Mouse (Mus musculus) CH12.LX (cell line): ENCODE measurements around the gene Frmd8. TPM values are rescaled to one million over a fixed set of nuclear protein-coding genes. Genes with fewer than 3 reads are reported as not detected.

Experiments
- DNase-seq: peaks from one replicate; pipeline ENCODE4 v3.0.0-alpha.2; 2013; ENCODE audit errors: extremely low read depth
- H3K27ac ChIP-seq: 2 replicates; pipeline ENCODE4 v1.5.1; 2012; ENCODE audit warnings: low read depth, mild to moderate bottlenecking, control low read depth, moderate library complexity; ENCODE audit not compliant: insufficient read depth
- H3K27me3 ChIP-seq: replicated peaks from 2 replicates; pipeline ENCODE3; 2012; ENCODE audit warnings: inconsistent platforms
- H3K36me3 ChIP-seq, 2 experiments: replicated peaks in 1 of 2; 2 replicates each; pipeline versions ENCODE3 to v1.6.1; 2012; ENCODE audit warnings: inconsistent platforms in 1 of 2, low read length in 1 of 2, mild to moderate bottlenecking in 1 of 2, mixed read lengths in 1 of 2, moderate library complexity in 1 of 2; ENCODE audit not compliant: control insufficient read depth in 1 of 2, insufficient read depth in 1 of 2
- H3K4me1 ChIP-seq, 2 experiments: 2 replicates each; pipeline ENCODE4 v1.6.1; 2012; ENCODE audit warnings: inconsistent platforms in 1 of 2, moderate library complexity in 1 of 2; ENCODE audit not compliant: insufficient read depth in 2 of 2, control insufficient read depth in 1 of 2
- H3K4me2 ChIP-seq: 2 replicates; pipeline ENCODE4 v1.6.1; 2012; ENCODE audit warnings: low read depth, mild to moderate bottlenecking, control low read depth; ENCODE audit not compliant: poor library complexity, insufficient read depth, severe bottlenecking
- H3K4me3 ChIP-seq, 3 experiments: fragments of 150-350 bp in 1 of 3; sonication (generic) in 1 of 3; replicated peaks in 1 of 3; 2 replicates each; pipeline versions ENCODE3 to v1.5.1; 2011 to 2012; ENCODE audit warnings: low read depth in 2 of 3, low read length in 2 of 3, mild to moderate bottlenecking in 2 of 3, moderate library complexity in 2 of 3, control low read depth in 1 of 3, improper control_type of control experiment in 1 of 3, inconsistent platforms in 1 of 3, mixed read lengths in 1 of 3; ENCODE audit not compliant: poor library complexity in 1 of 3
- H3K79me2 ChIP-seq: replicated peaks from 2 replicates; pipeline ENCODE4 v1.6.1; 2012; ENCODE audit warnings: mild to moderate bottlenecking, moderate library complexity; ENCODE audit not compliant: control insufficient read depth, poor library complexity, insufficient read depth, severe bottlenecking; ENCODE audit errors: extremely low read depth
- H3K9ac ChIP-seq: 2 replicates; pipeline ENCODE4 v1.6.1; 2012; ENCODE audit warnings: low read depth, mild to moderate bottlenecking, control low read depth, moderate library complexity; ENCODE audit not compliant: insufficient read depth
- H3K9me3 ChIP-seq: replicated peaks from 2 replicates; pipeline ENCODE3; 2012; ENCODE audit warnings: low read length, inconsistent platforms, mixed read lengths
- CHD1 ChIP-seq: IDR thresholded peaks from 2 replicates; pipeline ENCODE4 v1.6.1; 2012; ENCODE audit warnings: low read depth, low read length, improper control_type of control experiment, inconsistent platforms
- CHD2 ChIP-seq: IDR thresholded peaks from 2 replicates; pipeline ENCODE4 v1.6.1; 2011; ENCODE audit warnings: low read length, improper control_type of control experiment
- E2F4 ChIP-seq: IDR thresholded peaks from 2 replicates; pipeline ENCODE4 v1.6.1; 2011; ENCODE audit warnings: low read depth, low read length, improper control_type of control experiment; ENCODE audit not compliant: insufficient replicate concordance
- EP300 ChIP-seq: IDR thresholded peaks from 2 replicates; pipeline ENCODE4 v1.6.1; 2011; ENCODE audit warnings: low read length, improper control_type of control experiment
- GABPA ChIP-seq: IDR thresholded peaks from 2 replicates; pipeline ENCODE4 v1.6.1; 2012; ENCODE audit warnings: low read depth, low read length, improper control_type of control experiment, inconsistent platforms; ENCODE audit not compliant: insufficient replicate concordance
- HCFC1 ChIP-seq: IDR thresholded peaks from 2 replicates; pipeline ENCODE4 v1.6.1; 2012; ENCODE audit warnings: low read depth, mild to moderate bottlenecking, inconsistent platforms, low read length, improper control_type of control experiment
- IRF4 ChIP-seq: IDR thresholded peaks from 2 replicates; pipeline ENCODE4 v1.6.1; 2014; ENCODE audit warnings: low read depth, mild to moderate bottlenecking, inconsistent platforms, low read length, improper control_type of control experiment
- KAT2A ChIP-seq: IDR thresholded peaks from 2 replicates; pipeline ENCODE4 v1.6.1; 2012; ENCODE audit warnings: low read length, improper control_type of control experiment, inconsistent platforms; ENCODE audit not compliant: insufficient replicate concordance
- MAZ ChIP-seq: IDR thresholded peaks from 2 replicates; pipeline ENCODE4 v1.6.1; 2012; ENCODE audit warnings: low read depth, mild to moderate bottlenecking, inconsistent platforms, low read length, improper control_type of control experiment, moderate library complexity
- MEF2A ChIP-seq: IDR thresholded peaks from 2 replicates; pipeline ENCODE4 v1.6.1; 2014; ENCODE audit warnings: low read depth, mild to moderate bottlenecking, inconsistent platforms, low read length, improper control_type of control experiment, borderline replicate concordance
- MXI1 ChIP-seq: IDR thresholded peaks from 2 replicates; pipeline ENCODE4 v1.6.1; 2011; ENCODE audit warnings: mild to moderate bottlenecking, low read depth, low read length, improper control_type of control experiment
- NELFE ChIP-seq: IDR thresholded peaks from 2 replicates; pipeline ENCODE4 v1.6.1; 2011; ENCODE audit warnings: low read depth, low read length, improper control_type of control experiment
- NRF1 ChIP-seq: IDR thresholded peaks from 2 replicates; pipeline ENCODE4 v1.6.1; 2014; ENCODE audit warnings: low read depth, mild to moderate bottlenecking, inconsistent platforms, low read length, improper control_type of control experiment, moderate library complexity
- PAX5 ChIP-seq: IDR thresholded peaks from 2 replicates; pipeline ENCODE4 v1.6.1; 2012; ENCODE audit warnings: low read length, inconsistent platforms, mixed read lengths
- POLR2A ChIP-seq: IDR thresholded peaks from 2 replicates; pipeline ENCODE4 v1.6.1; 2011; ENCODE audit warnings: low read depth, mild to moderate bottlenecking, improper control_type of control experiment, low read length
- POLR2AphosphoS2 ChIP-seq: IDR thresholded peaks from 2 replicates; pipeline ENCODE4 v1.6.1; 2011; ENCODE audit warnings: low read depth, low read length, improper control_type of control experiment
- RAD21 ChIP-seq: IDR thresholded peaks from 2 replicates; pipeline ENCODE4 v1.6.1; 2011; ENCODE audit warnings: low read depth, mild to moderate bottlenecking, low read length, improper control_type of control experiment, moderate library complexity
- SMC3 ChIP-seq: IDR thresholded peaks from 2 replicates; pipeline ENCODE4 v1.6.1; 2011; ENCODE audit warnings: low read depth, low read length, improper control_type of control experiment
- TBP ChIP-seq: conservative IDR thresholded peaks from 2 replicates; pipeline ENCODE4 v1.6.1; 2011; ENCODE audit warnings: low read depth, low read length, improper control_type of control experiment
- TCF12 ChIP-seq: IDR thresholded peaks from 2 replicates; pipeline ENCODE4 v1.6.1; 2014; ENCODE audit warnings: low read depth, mild to moderate bottlenecking, inconsistent platforms, low read length, improper control_type of control experiment
- USF1 ChIP-seq: IDR thresholded peaks from 2 replicates; pipeline ENCODE4 v1.6.1; 2014; ENCODE audit warnings: low read depth, mild to moderate bottlenecking, inconsistent platforms, low read length, improper control_type of control experiment
- USF2 ChIP-seq: conservative IDR thresholded peaks from 2 replicates; pipeline ENCODE4 v1.6.1; 2011; ENCODE audit warnings: low read depth, low read length, improper control_type of control experiment
- ZNF384 ChIP-seq: IDR thresholded peaks from 2 replicates; pipeline ENCODE4 v1.6.1; 2012; ENCODE audit warnings: low read depth, low read length, improper control_type of control experiment, inconsistent platforms
- dilution Hi-C: fragments of 300-500 bp; cut with MboI; formaldehyde crosslinking; loops from 2 replicates; pipeline ENCODE4 v1.14.3; 2020; ENCODE audit warnings: low sequenced_read_pairs; ENCODE audit not compliant: extremely low pct_unique_long_range_greater_than_20kb, extremely low pct_ligation_motif_present
- in situ Hi-C: fragments of 300-500 bp; cut with MboI; formaldehyde crosslinking; loops from 3 replicates; pipeline ENCODE4 v1.14.3; 2019; ENCODE audit warnings: low sequenced_read_pairs, low pct_ligation_motif_present, low pct_unique_long_range_greater_than_20kb, mixed read lengths
- polyA plus RNA-seq: library from polyadenylated mRNA; unstranded; fragments of >175 nt; gene quantifications from 2 replicates; pipeline ENCODE4 v1.2.1, GENCODE M21; 2012; ENCODE audit warnings: low read depth; ENCODE audit not compliant: insufficient read length
- total RNA-seq, 2 experiments: library from RNA; depleted of rRNA; stranded (reverse); fragments of 300-350 nt in 1 of 2; fragments of >200 nt in 1 of 2; gene quantifications; 2 replicates each; pipeline ENCODE4 v1.2.3; 2012 to 2014

Gene Frmd8
- total and polyA plus RNA-seq, 3 experiments: 13.5 to 30.7 (median 25.2) TPM

- DNase-seq: no peak
- in situ Hi-C loops (no loop called here), dilution Hi-C loops (no loop called here)
- Histone ChIP-seq H3K9ac (no peak overlapping the region), H3K36me3 (peaks cover 28 to 70% of the 10 kb centered on the region in 2 experiments), H3K79me2 (no peaks in the 10 kb centered on the region), H3K4me2 (no peak overlapping the region), H3K27ac (no peak overlapping the region), H3K9me3 (no peaks in the 10 kb centered on the region), H3K27me3 (no peaks in the 10 kb centered on the region), H3K4me1 (peaks cover 3 to 25% of the 10 kb centered on the region in 2 experiments; a peak in 3 of 4 replicates), H3K4me3 (no peak overlapping the region)
- TF ChIP-seq GABPA (no peak), EP300 (no peak), TCF12 (no peak), PAX5 (no peak), POLR2A (no peak), HCFC1 (no peak), NELFE (no peak), SMC3 (no peak), E2F4 (no peak), RAD21 (no peak)
Measured at GRCm38 (mm10) chr19:5828905-5829304, 46.2 kb downstream of the Frmd8 start.

DNA sequence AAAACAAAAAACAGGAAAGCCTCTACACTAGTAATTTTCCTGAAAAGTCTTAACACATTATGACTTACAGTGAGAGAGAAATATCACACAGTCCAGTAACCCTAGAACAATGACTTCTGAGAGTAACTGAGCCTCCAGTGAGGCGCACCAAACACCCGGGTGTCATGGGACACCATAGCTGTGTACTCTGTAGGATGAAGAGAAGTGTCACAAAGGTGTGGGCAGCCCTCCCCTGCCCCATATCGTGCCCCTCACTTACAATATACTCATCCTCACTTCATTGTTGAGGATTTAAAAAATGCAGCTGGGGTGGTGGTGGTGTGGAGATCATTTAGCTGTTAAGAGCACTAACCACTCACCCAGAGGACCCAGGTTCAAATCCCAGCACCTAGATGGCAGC lies 46.9 kb downstream of the Frmd8 start:
- Histone ChIP-seq H3K27ac (no peak overlapping the region), H3K9ac (no peak overlapping the region), H3K4me1 (peaks cover 4 to 25% of the 10 kb centered on the region in 2 experiments), H3K27me3 (no peaks in the 10 kb centered on the region), H3K9me3 (no peaks in the 10 kb centered on the region)
- no peak for DNase-seq
- dilution Hi-C loops: no loop called here
- TF ChIP-seq POLR2A (no peak), CHD2 (no peak), USF2 (no peak), NRF1 (no peak), RAD21 (no peak), TCF12 (no peak), E2F4 (no peak), USF1 (no peak), MXI1 (no peak), IRF4 (no peak), MAZ (no peak), GABPA (no peak), SMC3 (no peak), MEF2A (no peak), HCFC1 (no peak), POLR2AphosphoS2 (no peak), CHD1 (no peak), TBP (no peak), KAT2A (no peak), ZNF384 (no peak)
- TF ChIP-seq, all 38 proteins: peak for 0
- Histone ChIP-seq H3K79me2 (no peaks in the 10 kb centered on the region), H3K4me2 (no peak overlapping the region), H3K36me3 (peaks cover 28 to 75% of the 10 kb centered on the region in 2 experiments), H3K4me3 (no peak overlapping the region)
- in situ Hi-C loops: no loop called here
